Mouse (Mus musculus): Measurements from ENCODE around the gene Cers6.

The Cers6 gene

DNA sequence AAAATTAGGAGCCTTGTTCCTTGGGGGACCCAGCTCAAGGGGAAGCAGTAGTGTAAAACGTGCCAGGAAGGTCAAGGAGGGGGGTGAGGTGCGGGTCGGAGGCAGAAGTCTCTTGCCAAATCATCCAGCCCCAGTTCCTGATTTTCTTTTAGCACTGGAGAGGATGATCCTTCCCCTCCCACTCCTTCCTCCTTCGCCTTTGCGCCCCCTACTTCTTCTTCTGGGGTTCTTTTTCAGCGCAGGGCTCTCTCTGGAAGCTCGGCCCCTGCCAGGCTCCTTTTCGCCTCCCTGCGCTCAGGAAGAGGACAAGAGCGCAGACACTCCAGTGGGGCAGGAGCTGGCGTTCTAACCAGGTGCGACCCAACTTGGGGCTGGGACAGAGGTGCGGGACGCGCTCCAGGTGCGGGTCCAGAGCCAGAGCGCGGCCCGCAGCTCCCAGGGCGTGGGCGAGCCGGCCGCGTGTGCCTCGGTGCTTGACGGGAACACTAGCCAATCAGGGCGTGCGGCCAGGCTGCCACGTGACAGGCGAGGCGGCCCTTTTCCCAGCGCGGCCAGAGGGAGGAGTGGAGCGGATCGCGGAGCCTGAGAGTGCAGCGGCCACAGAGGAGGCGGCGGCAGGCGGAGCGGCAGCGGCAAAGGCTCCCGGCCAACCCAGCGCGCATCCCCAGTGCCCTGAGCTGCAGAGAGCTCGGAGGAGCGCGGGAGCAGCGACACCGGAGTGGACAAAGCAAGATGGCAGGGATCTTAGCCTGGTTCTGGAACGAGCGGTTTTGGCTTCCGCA, at the start of gene Cers6:
Gene Cers6, plus strand, starts transcription at position 538 of the 782 bp plus-strand sequence.
- no peak for DNase-seq (ENCODE audit: extremely low read depth, low read depth, low spot score)

DNA sequence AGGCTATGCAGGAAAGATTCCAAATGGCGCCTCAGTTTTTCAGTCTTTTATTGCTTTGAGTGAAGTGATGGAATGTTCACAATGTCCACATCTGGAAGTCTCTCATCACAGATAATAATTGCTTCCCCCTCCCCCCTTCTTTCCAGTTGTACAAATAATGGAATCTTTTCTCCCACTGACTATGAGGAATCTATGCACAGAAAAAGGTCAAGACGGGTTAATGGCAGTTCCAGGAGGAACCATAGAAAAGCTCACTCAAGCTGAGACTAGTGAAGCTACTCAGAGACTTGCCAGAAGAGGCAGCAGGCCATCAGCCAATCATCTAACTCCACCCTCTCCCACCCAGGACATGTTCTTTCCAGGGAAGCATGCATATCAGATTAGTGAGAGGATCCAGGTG, 46.8 kb upstream of the Cers6 start:
- no peak for DNase-seq (ENCODE audit: extremely low read depth, low read depth, low spot score)

GRCm38 (mm10) chr2:68819040-68819439, 42.2 kb upstream of the Cers6 start:
- DNase-seq (ENCODE audit: extremely low read depth, low read depth, low spot score) = no peak

- no peak for DNase-seq (ENCODE audit: extremely low read depth, low read depth, low spot score)
These were observed 38.9 kb upstream of the Cers6 start for GRCm38 (mm10) chr2:68822152-68822887.

GRCm38 (mm10) chr2:68825326-68826020, 35.8 kb upstream of the Cers6 start:
- DNase-seq (ENCODE audit: extremely low read depth, low read depth, low spot score) = no peak

- no peak for DNase-seq (ENCODE audit: extremely low read depth, low read depth, low spot score)
These were observed 17.9 kb upstream of the Cers6 start for GRCm38 (mm10) chr2:68843330-68843729.

DNA sequence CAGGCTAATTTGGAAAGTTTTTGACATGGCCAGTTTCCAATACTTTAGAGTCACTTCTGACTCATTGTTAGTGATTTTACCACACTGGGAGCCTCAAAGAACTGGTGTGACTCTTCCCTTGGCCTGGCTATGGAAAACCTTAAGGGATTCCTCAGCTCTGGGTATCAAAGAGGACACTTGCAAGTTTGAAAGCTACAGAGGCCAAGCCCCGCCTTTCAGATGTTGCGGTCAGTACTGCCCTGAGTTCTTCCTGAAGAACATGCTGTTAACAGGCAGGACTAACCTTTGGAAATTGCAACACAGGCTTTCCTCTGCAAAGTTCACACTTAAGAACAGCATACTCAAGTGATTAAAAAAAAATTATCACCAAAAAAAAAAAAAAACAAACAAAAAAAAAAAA, 16.7 kb upstream of the Cers6 start:
- DNase-seq (ENCODE audit: extremely low read depth, low read depth, low spot score) = no peak

DNA sequence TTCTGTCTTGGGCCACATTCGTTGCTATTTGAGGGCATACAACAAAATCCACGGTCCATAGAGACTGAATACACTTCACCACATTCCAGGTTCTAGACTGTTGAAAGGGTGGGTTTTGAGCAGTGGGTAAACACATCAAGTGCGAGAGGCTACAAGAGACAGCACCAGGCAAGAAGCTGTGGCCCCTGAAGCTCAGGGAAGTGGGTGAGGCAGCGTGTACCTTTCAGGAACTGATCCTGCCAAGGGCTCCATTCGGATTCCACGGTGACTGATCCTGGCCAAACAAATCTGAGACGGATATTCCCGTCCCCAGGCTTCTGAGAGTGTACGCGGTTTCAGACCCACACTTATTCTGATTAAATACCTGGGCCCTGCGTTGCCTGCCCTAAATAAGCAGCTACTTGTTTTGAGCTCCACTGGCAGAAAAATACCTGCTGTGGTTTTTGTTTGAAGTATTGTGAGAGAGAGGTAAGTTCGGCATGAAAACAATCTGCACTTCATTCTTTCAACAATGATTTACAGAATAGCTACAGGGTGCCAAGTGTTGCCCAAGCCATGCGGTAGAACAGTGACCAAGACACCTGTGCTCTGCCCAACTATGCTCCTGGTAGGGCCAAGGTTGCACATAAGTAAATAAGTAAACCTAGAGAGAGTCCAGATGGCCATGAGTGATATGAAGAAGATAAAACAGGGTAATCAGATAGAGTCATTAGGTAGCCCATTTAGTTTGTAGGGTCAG, 16.1 kb upstream of the Cers6 start:
- DNase-seq (ENCODE audit: extremely low read depth, low read depth, low spot score) = peak; percentile 14

DNA sequence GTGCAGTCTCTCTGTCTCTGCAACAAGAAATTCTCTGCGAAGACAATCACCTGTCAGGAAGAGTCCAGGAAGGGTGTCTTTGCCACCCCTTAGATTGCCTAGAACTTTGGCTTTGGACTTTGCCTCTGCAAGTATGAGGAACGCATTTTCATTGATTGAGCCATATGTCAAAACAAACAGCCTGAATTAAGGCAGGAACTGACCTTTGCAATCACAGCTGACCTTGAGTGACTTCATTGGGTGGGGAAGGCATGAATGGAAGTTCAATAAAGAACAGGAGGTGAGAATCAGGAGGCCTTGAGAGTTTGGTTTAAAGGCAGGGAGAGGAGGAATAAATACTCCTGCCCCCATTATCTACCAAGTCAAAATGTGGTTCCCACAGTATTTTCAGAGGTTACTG, 850 bp upstream of the Cers6 start:
- no peak for DNase-seq (ENCODE audit: extremely low read depth, low read depth, low spot score)

GRCm38 (mm10) chr2:68861721-68862463, 651 bp downstream of the Cers6 start:
- DNase-seq (ENCODE audit: extremely low read depth, low read depth, low spot score) = no peak

DNA sequence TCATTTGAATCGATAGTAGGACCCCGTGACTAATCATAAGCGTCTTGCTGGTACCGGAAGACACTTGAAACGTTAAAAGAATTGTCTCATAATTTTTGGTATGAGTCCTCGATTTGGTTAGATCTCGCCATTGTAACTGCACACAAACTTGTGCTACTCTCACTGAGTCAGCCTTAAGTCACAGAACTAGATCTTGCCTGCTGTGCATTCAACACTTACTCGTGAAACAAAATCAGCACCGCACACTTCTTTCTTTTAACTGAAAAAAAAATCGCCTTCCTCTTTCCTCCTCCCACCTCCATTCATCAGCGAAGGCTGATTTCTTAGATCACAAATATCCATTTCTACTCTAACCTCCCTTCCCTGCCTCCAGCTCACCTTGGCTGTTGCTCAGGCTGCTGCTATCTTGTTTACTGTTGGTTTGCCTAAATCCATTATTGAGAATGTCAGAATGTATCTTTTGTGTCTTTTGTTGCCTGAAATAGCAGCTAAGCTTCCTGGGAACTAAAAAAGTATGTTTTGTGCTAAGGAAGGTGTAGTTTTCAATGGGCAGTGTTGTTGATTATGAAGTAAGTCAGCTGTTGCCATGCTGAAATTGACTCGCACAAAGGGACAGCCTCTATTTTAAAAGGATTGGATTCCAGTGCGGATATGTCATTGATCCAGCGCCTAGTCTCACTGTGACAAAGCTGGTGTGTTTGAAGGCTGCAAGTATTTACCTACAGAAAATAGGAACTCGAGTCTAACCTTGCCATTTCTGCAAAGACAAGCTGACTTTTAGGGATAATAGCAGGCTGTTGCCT, 1.4 kb downstream of the Cers6 start:
- DNase-seq (ENCODE audit: extremely low read depth, low read depth, low spot score) = no peak

DNA sequence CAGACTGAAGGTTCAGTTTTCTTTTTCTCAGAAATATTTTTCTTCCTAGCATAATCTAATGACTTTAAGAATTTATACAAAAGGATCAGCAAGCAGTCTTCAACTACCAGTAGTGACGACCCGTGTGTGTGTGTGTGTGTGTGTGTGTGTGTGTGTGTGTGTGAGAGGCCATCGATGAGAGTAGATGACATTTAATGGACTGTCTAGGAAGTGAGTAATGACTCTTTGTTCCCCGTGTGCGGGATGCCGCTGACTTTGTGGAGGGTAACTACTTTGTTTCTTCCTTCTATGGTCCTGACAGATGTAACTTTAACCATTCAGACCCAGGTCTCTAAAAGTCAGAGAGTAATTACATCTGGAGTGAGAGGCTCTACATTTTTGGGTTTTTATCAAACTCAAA, 2.3 kb downstream of the Cers6 start:
- no peak for DNase-seq (ENCODE audit: extremely low read depth, low read depth, low spot score)

DNA sequence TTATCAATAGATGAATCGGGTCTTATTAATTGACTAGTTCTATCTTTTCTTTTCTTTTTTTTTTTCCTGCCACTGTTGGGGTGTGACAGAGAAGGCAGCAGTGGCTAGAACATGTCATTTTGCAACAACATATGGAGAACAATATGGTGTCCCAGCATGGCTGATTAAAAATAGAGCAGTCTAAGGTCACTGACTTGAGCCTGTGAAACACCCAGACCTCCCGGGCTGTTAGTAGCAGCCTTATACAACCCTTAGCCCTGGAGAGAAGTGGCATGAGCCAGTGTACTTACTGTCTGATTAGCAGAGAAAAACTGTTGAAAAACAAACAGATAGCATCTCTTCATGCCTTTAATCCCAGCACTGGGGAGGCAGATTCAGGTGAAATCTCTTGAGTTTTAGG, 3.1 kb downstream of the Cers6 start:
- DNase-seq (ENCODE audit: extremely low read depth, low read depth, low spot score) = no peak

GRCm38 (mm10) chr2:68867148-68867547, 5.9 kb downstream of the Cers6 start:
- DNase-seq (ENCODE audit: extremely low read depth, low read depth, low spot score) = no peak

DNA sequence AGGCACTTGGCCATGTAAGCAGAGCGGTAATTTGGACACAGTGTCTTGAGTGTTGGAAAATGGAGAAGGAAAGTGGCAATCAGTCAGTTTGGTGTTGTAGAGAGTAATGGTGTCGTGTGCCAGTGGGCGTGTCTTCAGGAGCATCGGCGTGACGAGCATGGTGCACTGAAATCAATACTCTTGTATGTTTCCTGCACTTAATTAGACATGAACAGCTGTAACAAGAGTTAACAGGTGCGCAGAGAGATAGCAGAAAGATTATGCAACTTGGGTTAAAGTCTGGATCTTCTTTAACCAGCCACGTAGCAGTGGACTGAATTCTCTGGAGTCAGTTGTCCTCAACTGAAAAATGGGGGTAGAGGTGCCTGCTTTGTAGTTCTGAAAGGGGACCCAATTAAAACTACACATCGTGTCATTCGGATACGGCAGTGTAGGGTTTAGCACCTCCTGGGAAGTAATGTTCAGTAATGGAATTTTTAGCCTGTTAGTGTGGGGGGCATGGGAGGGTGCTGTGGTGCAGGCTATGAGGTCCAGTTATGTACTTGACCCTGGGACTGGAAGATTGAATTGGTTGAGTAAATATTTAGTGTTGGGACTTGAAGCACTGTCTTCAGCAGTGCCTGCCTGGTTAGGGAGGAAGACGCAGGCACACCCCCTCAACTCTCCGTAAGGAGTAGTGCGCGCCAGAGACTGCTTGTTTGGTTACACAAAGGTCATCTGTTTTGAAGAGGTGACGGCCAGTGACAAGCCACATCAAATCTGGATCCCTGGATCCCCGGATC, 9.9 kb downstream of the Cers6 start:
- no peak for DNase-seq (ENCODE audit: extremely low read depth, low read depth, low spot score)

DNA sequence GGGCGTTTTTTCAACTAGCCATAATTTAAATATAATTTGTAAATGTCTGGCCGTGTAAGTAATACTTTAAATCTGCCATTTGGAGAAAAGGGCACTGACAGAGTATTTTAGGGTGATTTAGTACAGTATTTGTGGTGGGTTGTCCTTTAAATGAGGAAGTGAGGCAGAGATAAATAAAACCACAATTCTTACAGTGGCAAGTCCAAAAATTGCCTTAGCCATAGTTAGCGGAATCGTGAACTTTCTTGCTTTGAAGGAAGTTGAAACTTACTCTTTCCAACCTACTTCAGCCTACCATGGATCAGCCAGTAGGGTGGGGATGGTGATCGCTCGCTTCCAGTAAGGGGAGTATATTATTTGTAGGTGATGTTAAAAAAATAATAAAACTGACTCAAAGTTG, 11.8 kb downstream of the Cers6 start:
- no peak for DNase-seq (ENCODE audit: extremely low read depth, low read depth, low spot score)

DNA sequence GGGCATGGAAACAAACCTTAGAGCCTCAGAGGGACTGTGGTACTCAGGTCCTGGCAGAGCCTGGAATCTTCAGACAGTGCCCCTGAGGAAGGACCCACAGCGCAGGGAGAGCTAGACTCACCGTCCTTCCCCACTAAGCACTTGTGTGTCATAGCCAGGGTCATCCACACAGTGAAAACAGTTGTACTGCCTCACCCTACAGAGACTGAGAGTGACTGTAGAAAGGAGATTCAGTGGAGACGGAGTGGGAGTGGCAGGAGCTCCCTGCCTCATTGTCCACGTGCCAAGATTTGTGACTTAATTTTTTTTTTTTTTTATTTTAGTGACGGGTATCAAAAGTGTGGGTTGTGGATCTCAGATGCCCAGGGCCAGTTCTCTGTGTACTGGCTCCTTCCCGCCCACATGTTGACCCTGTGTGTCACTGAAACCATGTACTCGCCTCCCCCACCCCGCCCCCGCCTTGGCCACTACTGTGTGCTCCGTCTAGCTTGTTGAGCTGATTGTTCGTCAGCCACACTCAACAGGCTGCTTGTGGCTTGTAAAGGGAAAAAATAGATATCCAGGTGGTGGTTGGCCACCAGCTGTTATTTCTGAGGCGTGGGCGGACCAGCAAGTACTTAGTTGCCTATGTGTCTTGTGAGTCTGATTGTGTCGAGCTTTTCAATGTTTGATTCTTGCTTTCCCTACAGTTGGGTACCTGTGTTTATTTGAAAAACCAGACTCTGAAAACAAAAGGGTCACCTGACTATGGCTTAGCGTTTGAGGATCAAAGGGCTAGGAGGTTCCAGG, 12.6 kb downstream of the Cers6 start:
- DNase-seq (ENCODE audit: extremely low read depth, low read depth, low spot score) = peak; percentile 63

- DNase-seq (ENCODE audit: extremely low read depth, low read depth, low spot score) = no peak
These were observed 13.3 kb downstream of the Cers6 start for GRCm38 (mm10) chr2:68874575-68874974.
